Mouse (Mus musculus) lung, embryonic 14.5 days (tissue): ENCODE data around the gene Fbxo39. TPM values are rescaled to one million over a fixed set of nuclear protein-coding genes. Genes with fewer than 3 reads are reported as not detected.

Experiments
- ATAC-seq: fragments of 200-750 bp; cut with Nextera tagmentation; 2 replicates; pipeline ENCODE4 v1.8.0; 2017; ENCODE audit warnings: mild to moderate bottlenecking, moderate TSS enrichment, moderate library complexity; ENCODE audit not compliant: insufficient read depth
- DNase-seq: peaks from one replicate; pipeline ENCODE4 v3.0.0-alpha.2; 2015
- H3K27ac ChIP-seq: fragments of 300-500 bp; sonication (generic); 2 replicates; pipeline ENCODE4 v1.5.1; 2014; ENCODE audit warnings: low read depth, mild to moderate bottlenecking, moderate library complexity
- H3K27me3 ChIP-seq: fragments of 300-500 bp; sonication (generic); 2 replicates; pipeline ENCODE4 v1.6.1; 2014; ENCODE audit warnings: low read length, control low read depth; ENCODE audit not compliant: insufficient read depth
- H3K36me3 ChIP-seq: fragments of 300-500 bp; sonication (generic); 2 replicates; pipeline ENCODE4 v1.6.1; 2014; ENCODE audit warnings: control low read depth; ENCODE audit not compliant: insufficient read depth
- H3K4me1 ChIP-seq: fragments of 300-500 bp; sonication (generic); 2 replicates; pipeline ENCODE4 v1.6.1; 2014; ENCODE audit warnings: antibody characterized with exemption, control low read depth; ENCODE audit not compliant: insufficient read depth
- H3K4me2 ChIP-seq: fragments of 300-500 bp; sonication (generic); 2 replicates; pipeline ENCODE4 v1.6.1; 2014; ENCODE audit warnings: mild to moderate bottlenecking
- H3K4me3 ChIP-seq: fragments of 300-500 bp; sonication (generic); 2 replicates; pipeline ENCODE4 v1.5.1; 2014; ENCODE audit warnings: low read depth, low read length
- H3K9ac ChIP-seq: fragments of 300-500 bp; sonication (generic); 2 replicates; pipeline ENCODE4 v1.6.1; 2014
- H3K9me3 ChIP-seq: fragments of 300-500 bp; sonication (generic); 2 replicates; pipeline ENCODE4 v1.6.1; 2016; ENCODE audit warnings: low read depth, low read length, control low read depth
- CTCF ChIP-seq: IDR thresholded peaks from 2 replicates; pipeline ENCODE4 v1.5.1; 2016; ENCODE audit warnings: antibody characterized with exemption, low read depth
- WGBS: fragments of 180-500 bp; shearing (Covaris S2); extraction: QIAGEN DNeasy Blood & Tissue Kit; methylation state at CpG from one replicate; pipeline ENCODE4 v1.1.7; 2014; 5-methylcytosine and 5-hydroxymethylcytosine counted together
- polyA plus RNA-seq: library from polyadenylated mRNA; unstranded; fragments of >200 nt; fragmentation: Nextera tagmentation; extraction: Ambion mirVana; gene quantifications from 2 replicates; pipeline ENCODE4 v1.2.1, GENCODE M21; 2014

Gene Fbxo39
- not detected in 2 replicates for polyA plus RNA-seq

DNA sequence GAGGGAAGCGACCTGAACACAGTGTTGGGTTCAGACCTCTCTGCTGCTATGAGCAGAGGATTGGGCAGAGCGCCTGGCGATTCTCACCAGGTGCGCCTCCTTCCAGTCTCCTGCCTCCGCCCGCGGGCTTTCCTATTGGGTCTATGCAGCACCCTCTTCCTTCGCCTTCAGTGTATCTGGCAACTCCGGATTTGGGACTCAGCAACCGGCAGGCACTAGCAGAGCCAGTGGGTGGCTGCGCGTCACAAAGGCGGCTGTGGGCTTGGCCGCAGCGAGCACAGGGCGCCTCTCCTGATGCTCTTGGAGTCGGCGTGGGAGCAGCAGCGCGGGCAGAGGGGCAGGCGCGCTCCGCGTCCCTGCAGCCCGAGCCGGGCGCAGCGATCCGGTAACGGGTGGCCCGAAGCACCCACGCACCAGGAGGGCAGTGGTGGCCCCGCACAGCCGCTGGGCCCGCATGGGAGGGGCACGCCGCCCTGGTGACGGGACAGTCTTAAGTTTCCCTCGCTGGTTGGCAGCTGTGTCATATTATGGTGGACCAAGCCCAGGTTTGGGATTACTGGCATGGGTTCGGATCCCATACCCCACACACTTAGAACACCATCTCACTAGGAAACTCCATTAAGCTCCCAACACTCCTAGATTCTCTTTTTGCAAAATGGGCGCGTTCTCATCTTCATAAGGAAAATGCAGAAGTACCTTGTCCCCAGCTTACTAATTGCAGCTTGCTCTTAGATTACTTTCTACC is at the start of gene Fbxo39:
Fbxo39 (plus strand) TSS at position 294 of the 745 bp plus-strand sequence.
- Histone ChIP-seq H3K4me3 (peak within 1 kb of the TSS; percentile 23), H3K36me3 (no peaks in the 10 kb centered on the region), H3K9ac (no peak within 1 kb of the TSS; the same call in 1 of the 2 replicates), H3K27ac (no peak within 1 kb of the TSS), H3K9me3 (no peaks in the 10 kb centered on the region), H3K27me3 (peaks cover 28% of the 10 kb centered on the region), H3K4me2 (peak within 1 kb of the TSS; percentile 50), H3K4me1 (no peaks in the 10 kb centered on the region)
- no peak for ATAC-seq
- WGBS: 9% methylated on average over 42 of the region's 42 CpGs
- DNase-seq: no peak
- no peak for TF ChIP-seq CTCF

DNA sequence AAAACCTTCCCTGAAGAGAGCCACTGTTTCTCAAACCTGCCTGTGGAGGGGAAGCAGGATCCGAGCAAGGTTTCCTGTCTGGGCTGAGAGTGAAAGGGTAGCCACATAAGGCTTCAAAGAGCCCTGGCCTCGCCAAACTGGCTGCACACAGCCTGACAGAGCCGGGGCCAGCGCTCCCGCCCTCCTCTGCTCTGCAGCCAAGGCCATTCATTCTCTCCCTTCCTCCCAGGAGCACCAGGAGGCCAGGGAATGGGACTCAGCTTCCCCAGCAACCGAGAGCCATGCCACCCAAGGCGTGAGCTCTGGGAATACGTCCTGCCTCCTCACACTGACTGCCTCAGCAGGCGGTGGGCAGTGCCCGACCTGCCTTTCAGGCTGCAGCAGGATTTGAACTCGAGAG is 48.8 kb upstream of the Fbxo39 start:
- H3K27me3 ChIP-seq: peaks cover 34% of the 10 kb centered on the region
- peak; percentile 12 for DNase-seq

DNA sequence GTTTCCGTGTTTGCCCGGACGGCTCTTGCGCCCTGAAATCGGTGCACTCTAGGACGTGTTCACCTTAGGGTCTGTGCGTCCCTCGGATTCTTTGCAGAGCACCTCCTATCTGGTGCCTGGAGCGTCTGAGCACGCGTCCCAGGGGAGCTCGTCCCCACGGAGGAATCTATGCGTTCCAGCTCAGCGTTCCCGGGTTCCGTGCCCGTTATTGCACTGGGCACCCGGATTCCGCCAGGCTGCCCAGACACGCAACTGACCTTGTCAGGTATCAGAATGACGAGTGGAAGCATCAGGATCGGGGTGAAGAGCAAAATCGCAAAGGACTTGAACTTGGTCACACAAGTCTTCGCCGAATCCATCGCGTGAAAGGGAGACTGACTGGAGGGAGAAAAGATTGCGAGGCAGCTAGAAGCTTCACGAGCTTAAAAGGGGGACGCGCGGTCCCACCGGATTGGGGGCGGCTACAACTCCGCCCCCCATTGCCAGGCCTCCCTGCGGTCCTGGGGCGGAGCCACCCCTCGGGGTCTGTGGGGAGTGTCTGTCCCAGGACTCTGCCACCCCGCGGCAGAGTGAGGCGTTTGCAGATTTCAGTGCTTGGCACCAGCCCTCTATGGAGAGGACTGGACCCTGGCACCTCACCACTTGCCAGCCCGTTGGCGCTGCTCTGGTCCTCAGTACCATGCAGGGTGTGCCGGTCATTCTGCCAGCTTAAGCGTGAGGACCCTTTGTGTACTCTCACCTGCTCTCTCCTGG is 47.9 kb upstream of the Fbxo39 start:
- Histone ChIP-seq H3K27ac (no peak overlapping the region), H3K36me3 (no peaks in the 10 kb centered on the region), H3K9me3 (no peaks in the 10 kb centered on the region), H3K4me2 (peak overlapping the region; percentile 60), H3K4me1 (no peaks in the 10 kb centered on the region), H3K9ac (peak overlapping the region; percentile 40; the same call in 1 of the 2 replicates), H3K4me3 (peak overlapping the region; percentile 35), H3K27me3 (peaks cover 34% of the 10 kb centered on the region)
- TF ChIP-seq CTCF: peak; percentile 62
- ATAC-seq (peak; percentile 92), DNase-seq (peak; percentile 83)
- WGBS: under 1% methylated on average over 46 of the region's 46 CpGs

More for the DNA sequence above, 48.8 kb upstream of the Fbxo39 start:
- no peaks in the 10 kb centered on the region for H3K36me3 ChIP-seq
- no peak overlapping the region for H3K27ac ChIP-seq
- H3K4me1 ChIP-seq: no peaks in the 10 kb centered on the region
- TF ChIP-seq CTCF: no peak
- no peak for ATAC-seq
- peak overlapping the region; percentile 60 for H3K4me2 ChIP-seq
- H3K9ac ChIP-seq: no peak overlapping the region
- H3K4me3 ChIP-seq: no peak overlapping the region
- H3K9me3 ChIP-seq: no peaks in the 10 kb centered on the region
- 9% methylated on average over 11 of the region's 11 CpGs for WGBS

DNA sequence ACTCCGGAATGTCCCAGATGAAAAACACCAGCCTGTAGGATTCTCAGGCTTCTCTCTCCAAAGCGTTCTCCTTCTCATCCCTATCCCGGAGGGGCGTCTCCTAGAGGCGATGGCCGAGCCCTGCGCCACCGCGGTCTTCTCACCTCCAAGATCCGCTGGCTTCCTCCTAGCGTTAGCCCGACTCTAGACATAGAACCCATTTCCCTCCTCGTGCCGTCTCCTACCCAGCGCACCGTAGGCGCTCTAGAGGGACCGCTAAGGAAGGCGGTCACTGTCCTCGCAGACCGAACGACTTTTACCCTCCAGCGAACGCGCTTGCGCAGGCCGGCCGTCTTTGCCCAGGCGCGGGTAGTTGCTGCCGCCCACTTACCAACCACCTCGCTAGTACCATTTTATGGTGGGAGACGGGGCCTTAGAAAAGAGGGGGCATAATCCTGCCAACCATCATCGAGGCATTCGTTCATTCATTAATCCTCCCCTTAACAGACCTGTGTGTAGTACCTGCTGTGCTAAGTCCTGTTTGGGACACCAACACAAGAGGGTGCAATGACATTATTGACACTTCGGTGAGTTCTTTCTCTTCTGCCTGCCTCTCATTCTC is 47.2 kb upstream of the Fbxo39 start, which contains the start of gene Slc13a5:
Slc13a5 (minus strand) TSS at position 263 of the 601 bp plus-strand sequence.
- no peak within 1 kb of the TSS for H3K27ac ChIP-seq
- DNase-seq (peak; percentile 26), ATAC-seq (peak; percentile 47; the same call in 1 of the 2 replicates)
- H3K9ac ChIP-seq: peak within 1 kb of the TSS; percentile 40; the same call in 1 of the 2 replicates
- H3K4me3 ChIP-seq: peak within 1 kb of the TSS; percentile 35
- peak within 1 kb of the TSS; percentile 60 for H3K4me2 ChIP-seq
- no peaks in the 10 kb centered on the region for H3K9me3 ChIP-seq
- TF ChIP-seq CTCF: no peak
- 4% methylated on average over 36 of the region's 36 CpGs for WGBS
- H3K4me1 ChIP-seq: no peaks in the 10 kb centered on the region
- peaks cover 34% of the 10 kb centered on the region for H3K27me3 ChIP-seq
- no peaks in the 10 kb centered on the region for H3K36me3 ChIP-seq

DNA sequence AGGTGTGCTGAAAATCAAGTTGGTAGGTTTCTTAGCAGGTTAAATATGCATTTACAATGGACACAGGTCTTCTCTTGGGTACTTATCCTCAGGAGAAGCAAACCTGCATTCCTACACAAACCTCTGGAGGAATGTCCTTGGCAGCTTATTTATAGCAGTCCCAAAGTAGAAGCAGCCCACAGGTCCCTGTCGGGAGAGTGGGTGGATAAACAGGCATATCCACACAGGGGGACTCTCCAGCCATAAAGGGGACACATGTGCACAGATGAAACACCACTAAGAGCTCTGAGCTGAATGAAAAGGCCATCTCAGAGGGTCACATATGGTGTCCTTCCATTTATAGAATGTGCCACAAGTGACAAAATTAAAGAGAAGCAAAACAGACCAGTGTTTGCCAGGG is 42.5 kb upstream of the Fbxo39 start:
- Histone ChIP-seq H3K9me3 (no peaks in the 10 kb centered on the region), H3K36me3 (no peaks in the 10 kb centered on the region), H3K4me1 (no peaks in the 10 kb centered on the region), H3K9ac (no peak overlapping the region), H3K27me3 (peaks cover 9% of the 10 kb centered on the region), H3K4me2 (no peak overlapping the region), H3K27ac (no peak overlapping the region), H3K4me3 (no peak overlapping the region)
- no peak for DNase-seq
- TF ChIP-seq CTCF: no peak
- 47% methylated on average over 1 of the region's 1 CpGs for WGBS
- no peak for ATAC-seq

DNA sequence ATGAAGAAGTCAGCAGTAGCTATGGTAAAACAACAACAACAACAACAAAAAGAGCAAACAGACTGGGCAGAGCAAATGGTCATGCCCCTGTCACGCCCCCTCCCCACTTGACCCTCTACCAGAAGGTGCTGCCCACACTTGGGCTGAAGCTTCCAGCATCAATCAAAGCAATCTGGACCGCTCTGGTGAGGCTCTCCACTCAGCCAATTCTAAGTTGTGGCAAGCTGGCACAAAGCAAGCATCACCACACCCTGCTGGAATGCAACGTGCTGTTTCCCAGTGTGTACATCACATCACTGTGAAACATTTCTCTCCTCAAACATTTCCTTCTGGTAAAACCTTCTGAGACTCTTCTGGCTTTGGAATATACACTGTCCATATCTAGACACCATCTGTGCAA is 40.9 kb upstream of the Fbxo39 start:
- Histone ChIP-seq H3K27me3 (no peaks in the 10 kb centered on the region; the same call in 1 of the 2 replicates), H3K4me3 (no peak overlapping the region), H3K36me3 (no peaks in the 10 kb centered on the region), H3K4me1 (no peaks in the 10 kb centered on the region), H3K27ac (no peak overlapping the region), H3K9ac (no peak overlapping the region), H3K9me3 (no peaks in the 10 kb centered on the region), H3K4me2 (no peak overlapping the region)
- 38% methylated on average over 3 of the region's 3 CpGs for WGBS
- TF ChIP-seq CTCF: no peak
- ATAC-seq: no peak
- DNase-seq: no peak
